Mouse (Mus musculus) liver, adult 2 months (tissue): ENCODE data around the gene Crim1. TPM values are rescaled to one million over a fixed set of nuclear protein-coding genes. Genes with fewer than 3 reads are reported as not detected.

Source experiments
- DNase-seq: peaks from one replicate; pipeline ENCODE4 v3.0.0-alpha.2; 2011; ENCODE audit warnings: low read depth, low spot score; ENCODE audit errors: extremely low read depth
- H3K27ac ChIP-seq: fragments of 200-500 bp; replicated peaks from 2 replicates; pipeline ENCODE4 v1.5.1; 2012; ENCODE audit warnings: low read depth, mild to moderate bottlenecking, control low read depth, inconsistent platforms, low read length; ENCODE audit not compliant: insufficient read depth
- H3K27me3 ChIP-seq: fragments of 200-500 bp; 2 replicates; pipeline ENCODE4 v1.6.1; 2012; ENCODE audit warnings: mild to moderate bottlenecking, moderate library complexity, low read length, inconsistent platforms; ENCODE audit not compliant: control insufficient read depth, insufficient read depth
- H3K36me3 ChIP-seq: fragments of 200-500 bp; 2 replicates; pipeline ENCODE4 v1.6.1; 2012; ENCODE audit warnings: low read length, inconsistent platforms; ENCODE audit not compliant: control insufficient read depth, insufficient read depth
- H3K4me1 ChIP-seq: fragments of 200-500 bp; 2 replicates; pipeline ENCODE4 v1.6.1; 2011; ENCODE audit warnings: low read length; ENCODE audit not compliant: control insufficient read depth, insufficient read depth
- H3K4me3 ChIP-seq: fragments of 200-500 bp; 2 replicates; pipeline ENCODE4 v1.5.1; 2011; ENCODE audit warnings: low read depth, mild to moderate bottlenecking, control low read depth, low read length, moderate library complexity; ENCODE audit not compliant: insufficient read depth
- H3K79me2 ChIP-seq: fragments of 200-500 bp; 2 replicates; pipeline ENCODE4 v1.6.1; 2012; ENCODE audit warnings: inconsistent platforms, mild to moderate bottlenecking, low read length, moderate library complexity; ENCODE audit not compliant: control insufficient read depth, insufficient read depth
- H3K9ac ChIP-seq: fragments of 200-500 bp; 2 replicates; pipeline ENCODE4 v1.6.1; 2012; ENCODE audit warnings: low read depth, mild to moderate bottlenecking, control low read depth, inconsistent platforms, low read length
- CTCF ChIP-seq: fragments of 200-500 bp; IDR thresholded peaks from 2 replicates; pipeline ENCODE4 v1.5.1; 2011; ENCODE audit warnings: low read depth, low read length, control low read depth
- POLR2A ChIP-seq: fragments of 200-500 bp; IDR thresholded peaks from 2 replicates; pipeline ENCODE4 v1.6.1; 2011; ENCODE audit warnings: low read length, control low read depth; ENCODE audit not compliant: insufficient read depth; ENCODE audit errors: extremely low read depth
- WGBS: fragments of 180-500 bp; shearing (Covaris S2); methylation state at CpG from one replicate; pipeline ENCODE4 v1.1.7; 2018; 5-methylcytosine and 5-hydroxymethylcytosine counted together
- polyA plus RNA-seq: library from polyadenylated mRNA; depleted of rRNA; stranded (reverse); fragments of >200 nt; gene quantifications from 2 replicates; pipeline ENCODE4 v1.2.3, GENCODE M21; 2012
- total RNA-seq: library from RNA; depleted of rRNA; stranded (reverse); fragments of >200 nt; gene quantifications from 2 replicates; pipeline ENCODE4 v1.2.3, GENCODE M21; 2014

Gene Crim1
- total and polyA plus RNA-seq, 2 experiments: 5.6 to 9.0 TPM

GRCm38 (mm10) chr17:78254256-78254655, 54.2 kb downstream of the Crim1 start:
- no peaks in the 10 kb centered on the region for H3K36me3 ChIP-seq
- 81% methylated on average over 8 of the region's 8 CpGs for WGBS
- peaks cover 6% of the 10 kb centered on the region; the same call in 1 of the 2 replicates for H3K79me2 ChIP-seq
- DNase-seq: no peak
- no peak for TF ChIP-seq POLR2A
- TF ChIP-seq CTCF: no peak
- no peak overlapping the region for H3K9ac ChIP-seq
- no peak overlapping the region for H3K27ac ChIP-seq
- H3K27me3 ChIP-seq: no peaks in the 10 kb centered on the region
- no peak overlapping the region for H3K4me3 ChIP-seq
- peaks cover 2% of the 10 kb centered on the region; the same call in 1 of the 2 replicates for H3K4me1 ChIP-seq

- no peak overlapping the region for H3K9ac ChIP-seq
- whole genome bisulfite sequencing: 97% methylated on average over 9 of the region's 9 CpGs
- no peaks in the 10 kb centered on the region for H3K27me3 ChIP-seq
- TF ChIP-seq POLR2A (no peak), CTCF (no peak)
- no peak overlapping the region for H3K4me3 ChIP-seq
- H3K79me2 ChIP-seq: peaks cover 6% of the 10 kb centered on the region; the same call in 1 of the 2 replicates
- peaks cover 1% of the 10 kb centered on the region; the same call in 1 of the 2 replicates for H3K4me1 ChIP-seq
- no peaks in the 10 kb centered on the region for H3K36me3 ChIP-seq
- H3K27ac ChIP-seq: no peak overlapping the region
- DNase-seq: no peak
Observed at GRCm38 (mm10) chr17:78255711-78256110, 55.7 kb downstream of the Crim1 start.

- TF ChIP-seq POLR2A (no peak), CTCF (no peak)
- DNase-seq: no peak
- H3K9ac ChIP-seq: no peak overlapping the region
- WGBS: 79% methylated on average over 8 of the region's 8 CpGs
- H3K4me1 ChIP-seq: no peaks in the 10 kb centered on the region
- no peak overlapping the region for H3K27ac ChIP-seq
- no peaks in the 10 kb centered on the region for H3K27me3 ChIP-seq
- H3K4me3 ChIP-seq: no peak overlapping the region
- peaks cover 6% of the 10 kb centered on the region; the same call in 1 of the 2 replicates for H3K79me2 ChIP-seq
- H3K36me3 ChIP-seq: no peaks in the 10 kb centered on the region
Observed at GRCm38 (mm10) chr17:78256534-78256933, 56.5 kb downstream of the Crim1 start.

GRCm38 (mm10) chr17:78261684-78262083, 61.6 kb downstream of the Crim1 start:
- no peaks in the 10 kb centered on the region for H3K27me3 ChIP-seq
- 89% methylated on average over 4 of the region's 4 CpGs for WGBS
- no peak overlapping the region for H3K4me3 ChIP-seq
- no peak for TF ChIP-seq POLR2A
- no peak for TF ChIP-seq CTCF
- H3K79me2 ChIP-seq: peaks cover 2% of the 10 kb centered on the region; the same call in 1 of the 2 replicates
- no peak for DNase-seq
- H3K4me1 ChIP-seq: peaks cover 1% of the 10 kb centered on the region
- no peak overlapping the region for H3K27ac ChIP-seq
- H3K36me3 ChIP-seq: no peaks in the 10 kb centered on the region
- no peak overlapping the region for H3K9ac ChIP-seq

GRCm38 (mm10) chr17:78264116-78264515, 64.1 kb downstream of the Crim1 start:
- Histone ChIP-seq H3K36me3 (no peaks in the 10 kb centered on the region), H3K27ac (no peak overlapping the region), H3K79me2 (peaks cover 2% of the 10 kb centered on the region; the same call in 1 of the 2 replicates), H3K9ac (no peak overlapping the region), H3K4me1 (peaks cover 1% of the 10 kb centered on the region), H3K27me3 (no peaks in the 10 kb centered on the region), H3K4me3 (no peak overlapping the region)
- TF ChIP-seq CTCF: no peak
- no peak for TF ChIP-seq POLR2A
- WGBS: 68% methylated on average over 11 of the region's 11 CpGs
- DNase-seq: no peak

- Histone ChIP-seq H3K36me3 (no peaks in the 10 kb centered on the region), H3K9ac (no peak overlapping the region), H3K79me2 (peaks cover 2% of the 10 kb centered on the region; the same call in 1 of the 2 replicates), H3K4me1 (peaks cover 1% of the 10 kb centered on the region), H3K4me3 (no peak overlapping the region), H3K27ac (no peak overlapping the region), H3K27me3 (no peaks in the 10 kb centered on the region)
- WGBS: 95% methylated on average over 7 of the region's 7 CpGs
- no peak for TF ChIP-seq CTCF
- no peak for TF ChIP-seq POLR2A
- DNase-seq: no peak
Observed at GRCm38 (mm10) chr17:78265135-78265534, 65.1 kb downstream of the Crim1 start.
